Mouse (Mus musculus): ENCODE measurements around the gene Dolpp1.

DNA sequence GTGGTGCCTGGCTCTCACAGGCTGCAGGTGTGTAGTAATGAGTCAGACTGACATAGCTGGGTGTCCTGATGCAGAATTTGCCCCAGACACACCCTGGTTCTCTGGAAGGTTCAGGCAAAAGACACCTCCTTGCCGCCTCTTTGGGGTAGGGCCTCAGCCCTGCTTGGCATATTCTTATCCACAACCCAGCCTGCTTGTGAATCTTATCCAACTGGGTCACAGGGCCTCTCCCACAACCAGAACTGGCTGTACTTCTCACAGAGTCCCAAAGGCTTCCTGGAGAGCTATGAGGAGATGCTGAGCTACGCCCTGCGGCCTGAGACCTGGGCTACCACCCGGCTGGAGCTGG, 10.7 kb upstream of the Dolpp1 start:
- TF ChIP-seq POLR2A (IDR thresholded peaks at IDR 0.05; ENCODE audit: insufficient read depth, low read depth, low read length) (no peak), EP300 (IDR thresholded peaks at IDR 0.05; ENCODE audit: insufficient read depth, low read depth, low read length) (no peak), CTCF (IDR thresholded peaks at IDR 0.05) (no peak)

All from heart, adult 2 months (tissue).